Mouse (Mus musculus) layer of hippocampus, postnatal 10 days (tissue): ENCODE measurements at regions not wholly inside any gene's neighbourhood (a gene's known extent, or its start where the extent isn't known, plus 50 kb on each side); places are given as distances from the start of the nearest gene placed in this dataset.

Source experiments
- DNase-seq, 2 experiments: peaks; one replicate each; pipeline ENCODE4 v3.0.0; 2021; ENCODE audit warnings: low spot score in 2 of 2

- no peak for DNase-seq
Measured at GRCm38 (mm10) chr2:101175124-101175523, 449.4 kb upstream of the Rag2 start.

GRCm38 (mm10) chr2:101206637-101207036 lies 417.9 kb upstream of the Rag2 start:
- DNase-seq: no peak

GRCm38 (mm10) chr2:101209136-101209535 lies 415.4 kb upstream of the Rag2 start:
- no peak for DNase-seq

GRCm38 (mm10) chr2:101220759-101221158 lies 403.8 kb upstream of the Rag2 start:
- no peak for DNase-seq

GRCm38 (mm10) chr2:101242983-101243382 lies 381.5 kb upstream of the Rag2 start:
- no peak for DNase-seq

GRCm38 (mm10) chr2:101247133-101247532 lies 377.4 kb upstream of the Rag2 start:
- DNase-seq: no peak

- no peak for DNase-seq
Measured at GRCm38 (mm10) chr2:101252228-101252627, 372.3 kb upstream of the Rag2 start.

- DNase-seq: no peak
Measured at GRCm38 (mm10) chr2:101256464-101256863, 368.1 kb upstream of the Rag2 start.

- no peak for DNase-seq
Measured at GRCm38 (mm10) chr2:101263934-101264333, 360.6 kb upstream of the Rag2 start.

GRCm38 (mm10) chr2:101266685-101267374 lies 357.7 kb upstream of the Rag2 start:
- no peak for DNase-seq

- no peak for DNase-seq
Measured at GRCm38 (mm10) chr2:101274045-101274664, 350.4 kb upstream of the Rag2 start.

GRCm38 (mm10) chr2:101284886-101285285 lies 339.6 kb upstream of the Rag2 start:
- no peak for DNase-seq

GRCm38 (mm10) chr2:101288119-101288518 lies 336.4 kb upstream of the Rag2 start:
- DNase-seq: no peak

GRCm38 (mm10) chr2:101289168-101289567 lies 335.4 kb upstream of the Rag2 start:
- no peak for DNase-seq

- DNase-seq: no peak
Measured at GRCm38 (mm10) chr2:101290738-101291137, 333.8 kb upstream of the Rag2 start.

- peak in 1 of 2 experiments; percentile 12 for DNase-seq
Measured at GRCm38 (mm10) chr2:101295678-101296368, 328.7 kb upstream of the Rag2 start.

GRCm38 (mm10) chr2:101296369-101296682 lies 328.2 kb upstream of the Rag2 start:
- DNase-seq: no peak

- DNase-seq: peak in 1 of 2 experiments; percentile 15
Measured at GRCm38 (mm10) chr2:101296778-101297177, 327.7 kb upstream of the Rag2 start.

- DNase-seq: no peak
Measured at GRCm38 (mm10) chr2:101299126-101299525, 325.4 kb upstream of the Rag2 start.

GRCm38 (mm10) chr2:101300106-101300505 lies 324.4 kb upstream of the Rag2 start:
- no peak for DNase-seq

GRCm38 (mm10) chr2:101321286-101321914 lies 303.1 kb upstream of the Rag2 start:
- no peak for DNase-seq

- DNase-seq: no peak
Measured at GRCm38 (mm10) chr2:101356709-101357108, 267.8 kb upstream of the Rag2 start.
